Mouse (Mus musculus) cerebellum, postnatal 10 days (tissue): ENCODE data around the gene Ndn.

Experiments
- DNase-seq, 2 experiments: peaks; one replicate each; pipeline ENCODE4 v3.0.0; 2021; ENCODE audit warnings: mixed read lengths in 2 of 2

Ndn gene

GRCm38 (mm10) chr7:62346269-62346668 is at the start of gene Ndn:
TSS of gene Ndn (plus strand) at chr7:62346569.
- DNase-seq = no peak

- DNase-seq = no peak
These were observed 43.9 kb upstream of the Ndn start for GRCm38 (mm10) chr7:62302451-62302850.

- peak; percentile 0 to 1 for DNase-seq
These were observed 39.3 kb upstream of the Ndn start for GRCm38 (mm10) chr7:62306896-62307614.

GRCm38 (mm10) chr7:62316793-62317192 is 29.6 kb upstream of the Ndn start:
- no peak for DNase-seq

GRCm38 (mm10) chr7:62345411-62345810 is 958 bp upstream of the Ndn start:
- DNase-seq = no peak

- DNase-seq = peak; percentile 94 to 95
These were observed 1.9 kb downstream of the Ndn start for GRCm38 (mm10) chr7:62348106-62348803.

GRCm38 (mm10) chr7:62348804-62349190 is 2.4 kb downstream of the Ndn start:
- peak in 1 of 2 experiments; percentile 12 for DNase-seq

- DNase-seq = peak; percentile 10 to 26
These were observed 4.9 kb downstream of the Ndn start for GRCm38 (mm10) chr7:62351266-62351665.

GRCm38 (mm10) chr7:62365039-62365636 is 18.8 kb downstream of the Ndn start:
- DNase-seq = no peak

GRCm38 (mm10) chr7:62366730-62367129 is 20.4 kb downstream of the Ndn start:
- no peak for DNase-seq

- DNase-seq = peak; percentile 59 to 76
These were observed 29.3 kb downstream of the Ndn start for GRCm38 (mm10) chr7:62375658-62376057.

- DNase-seq = peak; percentile 72 to 77
These were observed 30.3 kb downstream of the Ndn start, which contains the start of gene Magel2 for GRCm38 (mm10) chr7:62376510-62377304. TSS of gene Magel2 (plus strand) at chr7:62377010.

- DNase-seq = no peak
These were observed 30.9 kb downstream of the Ndn start for GRCm38 (mm10) chr7:62377313-62377712.

GRCm38 (mm10) chr7:62378529-62378928 is 32.2 kb downstream of the Ndn start:
- DNase-seq = peak in 1 of 2 experiments; percentile 5

- peak; percentile 64 to 76 for DNase-seq
These were observed 36.0 kb downstream of the Ndn start for GRCm38 (mm10) chr7:62382391-62382790.

- DNase-seq = peak in 1 of 2 experiments; percentile 9
These were observed 41.9 kb downstream of the Ndn start for GRCm38 (mm10) chr7:62388291-62388690.

- DNase-seq = no peak
These were observed 45.8 kb downstream of the Ndn start for GRCm38 (mm10) chr7:62392202-62392601.
